Mouse (Mus musculus): ENCODE measurements around the gene Plekhg3. TPM values are rescaled to one million over a fixed set of nuclear protein-coding genes. Genes with fewer than 3 reads are reported as not detected.

Gene Plekhg3
- total and polyA plus RNA-seq, 2 experiments from 2014 or later = 1.1 to 4.1 TPM

DNA sequence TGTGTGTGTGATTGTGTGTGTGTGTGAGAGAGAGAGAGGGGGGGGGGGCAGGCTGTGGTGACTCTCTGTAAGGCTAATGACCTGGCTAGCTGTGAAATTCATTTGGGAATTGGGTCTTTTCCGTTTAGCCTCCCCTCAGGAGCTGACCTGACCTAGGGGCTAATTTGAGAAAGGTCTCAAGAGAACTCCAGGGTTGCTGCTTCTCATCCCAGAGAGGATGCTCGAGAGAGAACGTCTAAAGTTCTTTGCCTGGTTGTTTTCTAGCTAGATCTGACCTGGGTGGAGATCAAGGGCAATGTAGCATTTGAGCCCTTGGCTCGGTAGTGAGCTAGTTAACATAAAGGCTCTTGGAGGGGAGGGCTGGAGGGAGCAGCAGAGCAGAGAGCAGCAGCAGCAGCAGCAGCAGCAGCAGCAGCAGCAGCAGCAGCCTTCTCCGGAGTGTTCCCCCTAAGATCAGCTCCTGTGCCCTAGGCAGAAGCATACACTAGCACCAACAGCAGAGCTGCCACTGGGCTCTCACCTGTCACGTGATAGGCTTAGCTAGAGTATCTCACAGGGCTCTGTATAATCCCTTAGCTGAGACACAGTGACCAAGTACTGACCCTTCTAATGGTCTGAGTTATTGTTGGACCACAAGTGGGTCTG is 26.2 kb downstream of the Plekhg3 start:
- no peaks in the 10 kb centered on the region for H3K36me3 ChIP-seq (ENCODE audit: insufficient read depth)
- H3K4me3 ChIP-seq (ENCODE audit: low read depth, low read length) = no peak overlapping the region
- DNase-seq = no peak
- no peak overlapping the region for H3K4me2 ChIP-seq (ENCODE audit: low read depth)
- ATAC-seq = peak; percentile 32; the same call in 1 of the 2 replicates
- no peaks in the 10 kb centered on the region for H3K9me3 ChIP-seq (ENCODE audit: low read length)
- WGBS = 22% methylated on average over 6 of the region's 6 CpGs
- H3K9ac ChIP-seq = no peak overlapping the region
- no peak for TF ChIP-seq CTCF (IDR thresholded peaks at IDR 0.05; ENCODE audit: low read depth)
- H3K27ac ChIP-seq (ENCODE audit: low read depth, low read length) = no peak overlapping the region
- H3K4me1 ChIP-seq (ENCODE audit: insufficient read depth) = no peaks in the 10 kb centered on the region
- H3K27me3 ChIP-seq (ENCODE audit: insufficient read depth, low read length) = no peaks in the 10 kb centered on the region

DNA sequence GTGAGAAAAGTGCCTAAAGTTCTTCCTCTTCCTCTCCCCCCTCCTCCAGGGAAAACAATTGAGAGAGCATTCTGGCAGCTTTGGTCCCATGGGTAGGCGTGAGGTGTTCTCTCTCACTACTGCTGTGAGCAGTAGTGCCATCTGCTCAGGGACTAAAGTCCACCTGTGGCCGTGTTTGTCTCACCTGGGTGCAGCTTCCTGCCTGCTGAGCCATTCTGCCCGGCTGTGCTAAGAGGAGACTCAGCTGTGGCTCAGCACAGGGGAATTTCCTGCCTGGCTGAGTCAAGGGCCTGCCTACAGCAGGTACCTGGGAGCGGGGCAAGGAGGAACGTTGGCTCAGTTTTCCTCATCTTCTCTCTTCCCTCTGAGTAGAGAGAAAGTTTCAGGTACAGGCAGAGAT is 27.5 kb downstream of the Plekhg3 start:
- DNase-seq (no peak), ATAC-seq (no peak)
- no peaks in the 10 kb centered on the region for H3K9me3 ChIP-seq (ENCODE audit: low read length)
- no peaks in the 10 kb centered on the region for H3K27me3 ChIP-seq (ENCODE audit: insufficient read depth, low read length)
- no peak overlapping the region for H3K27ac ChIP-seq (ENCODE audit: low read depth, low read length)
- 82% methylated on average over 5 of the region's 5 CpGs for WGBS
- no peaks in the 10 kb centered on the region for H3K4me1 ChIP-seq (ENCODE audit: insufficient read depth)
- H3K4me2 ChIP-seq (ENCODE audit: low read depth) = no peak overlapping the region
- H3K9ac ChIP-seq = no peak overlapping the region
- H3K36me3 ChIP-seq (ENCODE audit: insufficient read depth) = no peaks in the 10 kb centered on the region
- TF ChIP-seq CTCF (IDR thresholded peaks at IDR 0.05; ENCODE audit: low read depth) = no peak
- H3K4me3 ChIP-seq (ENCODE audit: low read depth, low read length) = no peak overlapping the region

DNA sequence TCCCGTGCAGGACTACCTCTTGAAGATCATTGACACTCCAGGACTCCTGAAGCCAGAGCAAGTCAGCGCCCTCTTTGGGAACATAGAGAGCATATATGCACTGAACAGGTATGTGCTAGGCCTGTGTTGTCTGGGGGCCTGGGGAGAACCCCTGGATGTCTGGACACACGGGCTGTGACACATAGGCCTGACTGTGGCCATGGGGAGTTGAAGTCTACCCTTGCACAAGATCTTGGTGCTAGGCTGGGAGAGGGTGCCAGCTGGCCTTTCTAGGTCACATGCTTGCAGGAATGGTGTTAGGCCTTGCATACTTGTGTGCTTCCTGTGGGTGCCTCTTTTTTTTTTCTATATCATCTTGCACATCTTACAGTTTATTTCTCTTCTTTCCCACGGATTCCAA is 31.5 kb downstream of the Plekhg3 start:
- H3K27ac ChIP-seq (ENCODE audit: low read depth, low read length) = no peak overlapping the region
- no peaks in the 10 kb centered on the region for H3K9me3 ChIP-seq (ENCODE audit: low read length)
- ATAC-seq (no peak), DNase-seq (no peak)
- no peaks in the 10 kb centered on the region for H3K27me3 ChIP-seq (ENCODE audit: insufficient read depth, low read length)
- H3K4me3 ChIP-seq (ENCODE audit: low read depth, low read length) = no peak overlapping the region
- H3K4me1 ChIP-seq (ENCODE audit: insufficient read depth) = no peaks in the 10 kb centered on the region
- no peak overlapping the region for H3K4me2 ChIP-seq (ENCODE audit: low read depth)
- H3K36me3 ChIP-seq (ENCODE audit: insufficient read depth) = no peaks in the 10 kb centered on the region
- H3K9ac ChIP-seq = no peak overlapping the region
- TF ChIP-seq CTCF (IDR thresholded peaks at IDR 0.05; ENCODE audit: low read depth) = no peak
- WGBS = 80% methylated on average over 4 of the region's 4 CpGs

DNA sequence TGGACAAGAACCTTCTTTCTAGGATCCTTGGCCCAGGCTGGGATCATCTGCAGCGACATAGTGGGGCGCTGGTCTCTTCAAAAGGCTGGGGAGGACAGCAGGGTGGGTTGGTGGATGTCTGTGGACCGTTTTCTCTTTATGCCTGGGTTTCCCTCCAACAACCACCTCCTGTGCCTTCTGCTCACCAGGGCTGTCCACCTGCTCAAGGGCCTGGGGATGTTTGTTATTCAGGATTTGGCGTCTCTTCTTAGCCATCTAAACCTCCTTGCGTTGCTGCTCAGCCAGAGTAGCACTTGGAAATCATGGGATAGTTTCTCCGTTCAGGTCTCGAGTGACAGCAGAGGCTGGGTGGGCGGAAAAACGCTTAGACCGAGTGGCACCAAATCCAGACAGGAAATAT is 35.6 kb downstream of the Plekhg3 start:
- H3K27ac ChIP-seq (ENCODE audit: low read depth, low read length) = no peak overlapping the region
- no peak for TF ChIP-seq CTCF (IDR thresholded peaks at IDR 0.05; ENCODE audit: low read depth)
- H3K27me3 ChIP-seq (ENCODE audit: insufficient read depth, low read length) = no peaks in the 10 kb centered on the region
- WGBS = 89% methylated on average over 10 of the region's 10 CpGs
- no peaks in the 10 kb centered on the region for H3K36me3 ChIP-seq (ENCODE audit: insufficient read depth)
- H3K4me2 ChIP-seq (ENCODE audit: low read depth) = no peak overlapping the region
- no peaks in the 10 kb centered on the region for H3K4me1 ChIP-seq (ENCODE audit: insufficient read depth)
- H3K9me3 ChIP-seq (ENCODE audit: low read length) = no peaks in the 10 kb centered on the region
- H3K4me3 ChIP-seq (ENCODE audit: low read depth, low read length) = no peak overlapping the region
- H3K9ac ChIP-seq = no peak overlapping the region
- DNase-seq (no peak), ATAC-seq (no peak)

DNA sequence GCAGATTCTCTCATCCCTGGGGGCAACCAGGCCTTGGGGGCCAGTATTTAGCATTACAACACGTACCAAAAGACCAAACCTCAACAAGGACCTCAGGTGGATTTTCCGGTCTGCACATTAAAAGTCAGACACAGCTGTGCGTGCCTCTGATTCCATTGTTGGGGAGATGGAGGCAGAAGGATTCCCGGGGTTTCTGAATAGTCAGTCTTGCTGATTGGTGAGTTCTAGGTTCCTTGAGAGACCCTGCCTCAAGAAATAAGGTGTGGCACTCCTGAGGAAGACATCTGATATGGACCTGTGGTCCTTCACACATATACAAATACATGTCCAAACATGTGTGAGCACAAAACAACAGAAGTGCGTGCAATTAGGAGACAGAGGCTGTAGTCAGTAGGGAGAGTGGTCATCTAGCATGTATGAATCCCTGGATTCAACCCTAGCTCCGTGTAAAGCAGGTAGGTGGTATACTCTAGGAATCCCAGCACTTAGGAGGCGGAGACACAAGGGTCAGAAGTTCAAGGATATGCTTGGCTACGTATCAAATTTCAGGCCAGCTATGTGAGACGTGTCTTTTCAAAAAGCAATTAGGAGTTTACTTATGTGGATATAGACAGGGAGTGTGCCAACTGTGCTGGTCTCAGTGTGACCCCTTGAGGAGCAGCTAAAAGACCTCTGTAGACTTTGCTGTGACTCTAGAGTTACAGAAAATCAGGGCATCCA is 39.7 kb downstream of the Plekhg3 start:
- WGBS = 77% methylated on average over 9 of the region's 9 CpGs
- TF ChIP-seq CTCF (IDR thresholded peaks at IDR 0.05; ENCODE audit: low read depth) = no peak
- H3K4me2 ChIP-seq (ENCODE audit: low read depth) = no peak overlapping the region
- ATAC-seq = no peak
- no peak overlapping the region for H3K27ac ChIP-seq (ENCODE audit: low read depth, low read length)
- no peaks in the 10 kb centered on the region for H3K4me1 ChIP-seq (ENCODE audit: insufficient read depth)
- no peak overlapping the region for H3K4me3 ChIP-seq (ENCODE audit: low read depth, low read length)
- no peak overlapping the region for H3K9ac ChIP-seq
- no peak for DNase-seq
- no peaks in the 10 kb centered on the region for H3K36me3 ChIP-seq (ENCODE audit: insufficient read depth)
- H3K27me3 ChIP-seq (ENCODE audit: insufficient read depth, low read length) = no peaks in the 10 kb centered on the region
- no peaks in the 10 kb centered on the region for H3K9me3 ChIP-seq (ENCODE audit: low read length)

DNA sequence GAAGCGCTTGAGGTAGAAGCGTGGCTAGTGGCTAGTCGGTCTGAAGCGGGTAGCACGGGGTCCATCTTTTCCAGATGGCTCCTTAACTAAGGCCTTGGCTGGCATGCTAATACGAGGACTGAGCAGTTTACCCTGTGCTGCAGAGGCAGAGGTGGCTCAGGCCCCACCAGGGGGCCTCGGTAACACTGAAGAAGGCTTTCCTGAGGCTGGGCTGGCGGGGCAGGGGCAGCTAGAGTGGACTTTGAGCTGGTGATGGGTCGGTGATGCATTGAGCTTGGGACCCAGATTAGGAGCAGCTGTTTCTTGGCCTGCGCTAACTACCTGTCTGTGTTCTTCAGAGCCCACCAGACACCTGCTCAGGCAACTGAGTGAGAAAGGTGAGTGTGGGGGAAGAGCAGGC is 40.6 kb downstream of the Plekhg3 start:
- no peak for DNase-seq
- Histone ChIP-seq H3K9me3 (ENCODE audit: low read length) (no peaks in the 10 kb centered on the region), H3K4me1 (ENCODE audit: insufficient read depth) (no peaks in the 10 kb centered on the region), H3K9ac (no peak overlapping the region), H3K36me3 (ENCODE audit: insufficient read depth) (no peaks in the 10 kb centered on the region), H3K4me3 (ENCODE audit: low read depth, low read length) (no peak overlapping the region), H3K27ac (ENCODE audit: low read depth, low read length) (no peak overlapping the region), H3K4me2 (ENCODE audit: low read depth) (no peak overlapping the region), H3K27me3 (ENCODE audit: insufficient read depth, low read length) (no peaks in the 10 kb centered on the region)
- WGBS = 74% methylated on average over 10 of the region's 10 CpGs
- TF ChIP-seq CTCF (IDR thresholded peaks at IDR 0.05; ENCODE audit: low read depth) = no peak
- no peak for ATAC-seq
